Mouse (Mus musculus): ENCODE data around the gene Atxn7l3.

Gene Atxn7l3

DNA sequence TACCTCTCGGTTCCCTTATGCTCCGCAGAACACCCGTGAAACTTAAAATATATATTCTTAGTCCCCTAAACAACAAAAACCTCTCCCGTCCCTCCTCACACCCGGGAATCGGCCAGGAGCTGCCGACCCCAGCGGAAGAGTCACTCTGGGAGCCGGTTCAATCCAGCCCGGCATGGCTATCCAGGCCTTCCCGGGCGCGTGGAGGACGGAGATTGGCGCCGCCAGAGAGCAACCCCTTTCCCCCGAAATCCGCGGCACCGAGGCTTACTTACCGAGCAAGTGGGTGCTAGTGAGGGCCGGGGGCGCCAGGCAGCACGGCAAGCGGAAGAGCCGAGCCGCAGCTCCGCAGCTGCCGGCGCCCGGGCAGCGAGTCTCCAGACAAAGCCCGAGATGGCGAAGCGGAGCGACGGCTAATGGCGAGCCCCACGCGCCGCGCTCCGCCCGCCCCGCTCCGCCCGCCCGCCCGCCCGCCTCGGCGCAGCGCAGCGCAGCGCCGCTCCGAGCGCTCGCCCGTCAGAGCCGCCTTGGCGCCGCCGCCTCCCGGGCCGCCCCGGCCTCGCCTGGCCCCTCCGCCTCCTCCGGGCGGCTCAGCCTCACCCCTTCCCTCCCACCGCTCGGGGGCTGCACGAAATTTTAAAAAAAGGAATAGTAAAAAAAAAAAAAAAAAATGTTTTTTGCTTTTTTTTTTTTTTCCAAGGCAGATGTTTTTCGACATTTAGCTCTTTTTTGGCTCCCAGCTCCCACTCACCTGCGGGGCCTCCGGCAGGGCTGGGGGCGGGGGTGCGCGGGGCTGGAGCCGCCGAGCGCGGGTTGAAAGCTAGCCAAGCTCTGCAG lies 22.4 kb upstream of the Atxn7l3 start:
- peak; percentile 81 for DNase-seq (ENCODE audit: low read depth)

GRCm38 (mm10) chr11:102317901-102318575 lies 21.6 kb upstream of the Atxn7l3 start:
- DNase-seq (ENCODE audit: low read depth) = peak; percentile 85

GRCm38 (mm10) chr11:102317298-102317900 lies 21.0 kb upstream of the Atxn7l3 start:
- peak; percentile 85 for DNase-seq (ENCODE audit: low read depth)

GRCm38 (mm10) chr11:102316572-102317297 lies 20.3 kb upstream of the Atxn7l3 start:
- peak; percentile 94 for DNase-seq (ENCODE audit: low read depth)

DNA sequence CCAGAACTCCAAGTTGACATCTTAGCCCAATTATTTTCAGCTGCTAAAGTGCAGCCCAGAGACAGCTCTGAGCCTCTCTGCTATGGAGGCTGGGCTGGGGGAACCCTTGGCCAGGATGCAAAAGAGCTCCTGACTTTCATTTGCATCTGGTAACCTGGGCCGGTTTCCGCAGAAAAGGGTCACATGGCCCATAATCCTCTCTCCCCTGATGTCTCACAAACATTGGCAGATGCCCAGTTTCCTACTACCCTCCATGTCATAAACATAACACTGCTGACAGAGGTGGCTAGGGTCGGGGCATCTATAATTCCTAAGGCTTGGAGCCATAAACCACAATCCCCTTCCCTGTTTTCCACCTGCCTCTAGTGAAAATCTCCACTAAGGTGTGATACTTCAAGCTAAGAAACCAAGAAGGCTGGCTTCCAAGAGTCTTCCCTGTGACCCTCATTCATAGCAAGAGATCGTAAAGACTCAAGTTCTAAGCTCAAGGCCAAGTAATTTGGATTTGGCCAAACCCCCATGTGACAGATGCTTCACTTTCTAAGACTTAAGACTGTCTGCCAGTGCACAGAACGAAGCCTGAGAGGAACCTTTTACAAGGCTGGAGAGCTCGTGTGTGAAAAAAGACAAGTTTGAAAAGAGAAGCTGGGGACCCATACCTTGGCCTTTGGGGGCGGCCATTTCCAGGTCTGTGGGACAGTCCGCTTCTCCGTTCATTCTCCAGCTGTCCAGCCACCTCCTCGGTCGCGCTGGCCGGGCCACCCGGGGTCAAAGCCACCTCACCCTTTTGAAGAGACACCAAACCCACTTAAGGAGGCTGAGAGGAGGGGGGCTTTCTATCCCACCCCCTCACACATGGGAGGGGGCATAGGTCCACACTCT lies 19.5 kb upstream of the Atxn7l3 start:
- DNase-seq (ENCODE audit: low read depth) = peak; percentile 57

DNA sequence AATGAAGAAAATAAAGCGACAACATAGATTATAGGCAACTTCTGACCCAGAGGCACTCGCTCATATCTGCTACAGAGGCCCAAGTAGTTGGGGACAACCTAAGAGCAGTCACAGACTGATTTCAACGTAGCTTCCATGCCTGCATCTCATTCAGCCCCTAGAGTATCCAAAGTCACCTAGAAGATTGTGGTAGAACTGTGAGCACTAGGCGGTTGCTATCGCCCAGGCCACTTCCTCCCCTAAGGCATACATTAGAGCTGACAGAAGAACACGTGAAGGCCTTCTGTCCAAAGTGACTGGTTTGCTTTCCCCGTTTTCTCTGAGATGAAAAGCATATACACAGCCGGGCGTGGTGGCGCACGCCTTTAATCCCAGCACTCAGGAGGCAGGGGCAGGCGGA lies 17.9 kb upstream of the Atxn7l3 start:
- no peak for DNase-seq (ENCODE audit: low read depth)

GRCm38 (mm10) chr11:102312586-102312985 lies 16.2 kb upstream of the Atxn7l3 start:
- DNase-seq (ENCODE audit: low read depth) = no peak

DNA sequence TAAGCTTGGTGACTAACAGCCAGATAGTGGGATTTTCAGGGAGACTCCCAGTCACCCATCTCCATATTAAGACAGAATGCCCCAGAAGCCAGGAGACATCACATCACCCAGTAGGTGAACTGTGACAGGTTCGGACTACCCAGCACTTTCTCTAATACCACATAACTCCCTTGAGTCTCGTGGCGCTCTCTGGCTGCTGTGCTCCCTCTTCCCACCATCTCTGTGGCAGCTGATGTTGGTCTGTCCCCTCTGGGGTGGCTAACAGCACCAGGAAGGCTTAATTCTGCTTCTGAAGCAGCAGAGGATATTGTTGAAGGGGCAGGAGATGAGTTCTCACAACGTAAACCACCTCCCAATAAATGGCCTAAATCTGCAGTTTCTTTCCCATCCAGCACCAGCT lies 15.5 kb upstream of the Atxn7l3 start:
- no peak for DNase-seq (ENCODE audit: low read depth)

- DNase-seq (ENCODE audit: low read depth) = no peak
Measured at GRCm38 (mm10) chr11:102310768-102311695, 14.6 kb upstream of the Atxn7l3 start.

DNA sequence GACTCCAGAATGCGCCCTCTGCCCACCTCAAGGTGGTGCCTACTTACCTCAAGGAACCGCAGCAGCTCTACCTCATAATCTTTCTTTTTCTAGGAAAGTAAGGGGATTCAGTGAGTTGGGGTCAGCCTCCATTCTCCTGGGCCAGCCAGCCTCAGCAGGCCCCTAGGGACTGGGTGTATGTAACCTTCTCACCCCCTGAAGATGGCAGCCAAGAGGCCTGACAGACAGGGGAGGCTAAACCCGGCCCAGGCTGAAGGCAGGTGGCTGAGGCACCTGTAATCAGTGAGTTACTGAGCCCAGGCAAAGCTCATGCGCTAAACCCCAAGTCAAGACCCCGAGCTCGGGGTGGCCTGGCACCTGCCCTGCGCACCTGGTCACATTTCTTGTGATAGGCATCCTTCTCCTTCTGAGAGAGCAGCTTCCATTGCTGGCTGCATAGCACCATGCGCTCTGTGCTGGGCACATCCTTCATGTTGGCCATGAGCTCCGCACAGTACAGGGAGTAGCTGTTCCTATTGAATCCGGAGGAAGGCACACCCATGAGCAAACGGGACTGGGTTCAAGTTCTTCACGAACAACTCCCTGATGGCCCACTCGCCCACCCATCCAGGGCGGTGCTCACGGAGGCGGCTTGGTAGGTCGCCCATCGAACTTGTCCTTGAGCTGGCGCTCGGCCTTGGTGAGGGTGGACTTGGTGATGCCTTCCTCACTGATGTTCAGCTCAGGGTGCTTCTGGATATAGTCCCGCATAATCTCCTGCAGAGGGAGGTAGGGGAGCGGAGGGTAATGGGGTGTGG lies 13.6 kb upstream of the Atxn7l3 start:
- no peak for DNase-seq (ENCODE audit: low read depth)

GRCm38 (mm10) chr11:102308979-102309378 lies 12.5 kb upstream of the Atxn7l3 start:
- peak; percentile 99 for DNase-seq (ENCODE audit: low read depth)

GRCm38 (mm10) chr11:102308104-102308503 lies 11.7 kb upstream of the Atxn7l3 start:
- no peak for DNase-seq (ENCODE audit: low read depth)

DNA sequence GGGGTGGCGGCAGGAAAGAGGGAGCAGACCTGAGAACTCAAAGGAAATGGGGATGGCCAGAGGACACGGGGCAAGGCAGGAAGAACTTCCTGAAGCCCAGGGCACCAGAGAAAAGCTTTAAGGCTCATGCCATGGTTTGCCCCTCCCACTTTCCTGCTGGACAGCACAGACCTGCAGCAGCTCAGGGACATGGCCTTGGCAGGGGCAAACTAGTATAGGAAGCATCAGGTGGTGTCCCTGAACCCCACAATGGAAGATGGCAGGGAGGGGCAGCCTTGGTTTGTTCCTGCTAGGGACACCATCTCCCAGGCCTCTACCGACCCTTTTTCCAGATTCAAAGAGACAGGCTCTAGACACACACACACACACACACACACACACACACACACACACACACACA lies 8.9 kb upstream of the Atxn7l3 start:
- no peak for DNase-seq (ENCODE audit: low read depth)

- no peak for DNase-seq (ENCODE audit: low read depth)
Measured at GRCm38 (mm10) chr11:102304141-102304540, 7.7 kb upstream of the Atxn7l3 start.

DNA sequence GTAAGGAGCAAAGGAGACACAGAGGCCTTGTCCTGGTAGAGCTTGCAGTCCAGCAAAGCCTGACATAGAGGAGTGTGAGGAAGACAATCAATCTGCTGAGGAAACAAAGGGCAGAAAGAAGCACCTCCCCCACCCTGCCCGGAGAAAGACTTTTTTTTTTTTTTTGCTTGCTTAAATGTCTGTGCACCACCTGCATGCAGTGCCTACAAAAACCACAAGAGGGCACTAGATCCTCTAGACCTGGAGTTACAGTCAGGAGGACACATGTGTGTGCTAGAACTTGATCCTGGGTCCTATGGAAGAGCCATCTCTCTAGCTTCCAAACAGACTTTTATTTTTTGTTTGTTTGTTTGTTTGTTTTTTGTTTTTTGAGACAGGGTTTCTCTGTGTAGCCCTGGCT lies 3.4 kb upstream of the Atxn7l3 start:
- DNase-seq (ENCODE audit: low read depth) = peak; percentile 86

GRCm38 (mm10) chr11:102297577-102298556 lies 1.4 kb upstream of the Atxn7l3 start:
- no peak for DNase-seq (ENCODE audit: low read depth)

- peak; percentile 80 for DNase-seq (ENCODE audit: low read depth)
Measured at GRCm38 (mm10) chr11:102295598-102296471, 596 bp downstream of the Atxn7l3 start.

Measured in NIH3T3 (cell line).